8 mouse cellular contexts compared by ENCODE assay signal in the genomic region with DNA sequence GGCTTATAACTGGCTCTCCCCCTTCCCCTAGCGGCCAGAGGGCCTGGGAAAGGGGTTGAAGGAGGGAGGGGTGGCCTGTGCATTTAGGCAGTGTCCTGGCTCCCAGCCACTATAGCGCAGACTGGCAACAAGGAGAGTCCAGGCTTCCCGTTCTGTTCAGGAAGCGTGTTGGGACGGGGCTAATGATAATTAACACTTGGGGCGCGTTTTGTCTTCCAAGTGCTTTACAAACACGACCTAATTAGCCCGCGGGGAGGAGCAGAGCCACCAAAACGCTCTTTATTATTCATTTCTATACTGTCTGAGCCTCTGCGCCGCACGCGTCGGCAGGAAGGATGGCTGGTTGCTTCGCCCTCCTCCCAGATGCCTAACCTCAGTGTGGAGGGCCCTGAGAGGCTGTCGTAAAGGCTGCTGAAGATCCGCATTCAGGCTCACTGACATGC.
DNase-seq lines count a peak whose midpoint lies in the region; ATAC-seq and TF ChIP-seq lines count a peak whose summit lies in the region.

No protein-coding gene starts in this region.

- no peak overlapping the region for H3K9ac ChIP-seq in liver, postnatal 0 days (replicated peaks)

- TF ChIP-seq POLR2A in cerebellum, adult 2 months (IDR thresholded peaks at IDR 0.05; ENCODE audit: borderline replicate concordance, insufficient read depth, low read length): no peak

- WGBS in cerebellum, adult 2 months: 26% methylated on average over 19 of the region's 19 CpGs
- 6% methylated on average over 19 of the region's 19 CpGs for WGBS in liver, postnatal 0 days (ENCODE audit: insufficient replicate concordance)

- no peaks in the 10 kb centered on the region for H3K9me3 ChIP-seq in liver, postnatal 0 days (ENCODE audit: low read length)

- no peak overlapping the region for H3K27ac ChIP-seq in cerebellum, adult 2 months (ENCODE audit: insufficient read depth, low read length)
- no peak overlapping the region for H3K27ac ChIP-seq in liver, postnatal 0 days (ENCODE audit: low read depth)

- H3K36me3 ChIP-seq in liver, postnatal 0 days (replicated peaks; ENCODE audit: insufficient read depth, low read length): no peaks in the 10 kb centered on the region

- no peak for TF ChIP-seq CTCF in cerebellum, adult 2 months (IDR thresholded peaks at IDR 0.05; ENCODE audit: borderline replicate concordance, insufficient read depth, low read depth, low read length)
- no peak for TF ChIP-seq CTCF in liver, postnatal 0 days (IDR thresholded peaks at IDR 0.05; ENCODE audit: low read depth)

- DNase-seq in cerebellum, postnatal 14 days: peak; percentile 25 to 32
- no peak for DNase-seq in cerebellum, adult 2 months
- peak; percentile 31 for DNase-seq in right cerebral cortex, postnatal 4 days
- DNase-seq in right cerebral cortex, postnatal 14 days: no peak
- DNase-seq in liver, postnatal 0 days: no peak
- no peak for DNase-seq in adrenal gland, adult 2 months
- no peak for DNase-seq in cerebellum, adult 9-10 months
- DNase-seq in ovary, postnatal 36 days (ENCODE audit: low spot score): no peak

- H3K27me3 ChIP-seq in cerebellum, adult 2 months (ENCODE audit: control insufficient read depth, insufficient read depth, low read length): peaks cover 1% of the 10 kb centered on the region; the same call in 1 of the 2 replicates
- peaks cover 37% of the 10 kb centered on the region for H3K27me3 ChIP-seq in liver, postnatal 0 days (ENCODE audit: insufficient read depth, low read length)

- peak overlapping the region; percentile 19; the same call in 1 of the 2 replicates for H3K4me2 ChIP-seq in liver, postnatal 0 days (ENCODE audit: low read depth, low read length)

- no peaks in the 10 kb centered on the region for H3K4me1 ChIP-seq in cerebellum, adult 2 months (ENCODE audit: control insufficient read depth, insufficient read depth, low read length)
- no peaks in the 10 kb centered on the region for H3K4me1 ChIP-seq in liver, postnatal 0 days (ENCODE audit: insufficient read depth)

- no peak for ATAC-seq in liver, postnatal 0 days

- no peak overlapping the region for H3K4me3 ChIP-seq in cerebellum, adult 2 months (replicated peaks; ENCODE audit: insufficient read depth, low read depth, low read length)
- no peak overlapping the region for H3K4me3 ChIP-seq in liver, postnatal 0 days (ENCODE audit: low read depth, low read length)

- TF ChIP-seq EP300 in liver, postnatal 0 days (IDR thresholded peaks at IDR 0.05; ENCODE audit: low read depth): no peak

Comparison
In these comparisons a context has a peak if more than half of its experiments do, and no peak if none do; other contexts are left out.
1. DNase-seq: peak in cerebellum, postnatal 14 days (2 of 2) and right cerebral cortex, postnatal 4 days (single experiment); none in cerebellum, adult 2 months (0 of 2), right cerebral cortex, postnatal 14 days (single experiment), liver, postnatal 0 days (single experiment), adrenal gland, adult 2 months (single experiment), cerebellum, adult 9-10 months (single experiment) and ovary, postnatal 36 days (single experiment).